Mouse (Mus musculus) CH12.LX (cell line): ENCODE data around the gene Cd164l2.

Source experiments
- BHLHE40 ChIP-seq: IDR thresholded peaks from 2 replicates; pipeline ENCODE4 v1.6.1; 2011; ENCODE audit warnings: mild to moderate bottlenecking, low read depth, low read length, improper control_type of control experiment
- CHD2 ChIP-seq: IDR thresholded peaks from 2 replicates; pipeline ENCODE4 v1.6.1; 2011; ENCODE audit warnings: low read length, improper control_type of control experiment
- CTCF ChIP-seq, 2 experiments: IDR thresholded peaks in 1 of 2; conservative IDR thresholded peaks in 1 of 2; 2 replicates each; pipeline ENCODE4 v1.5.1; 2011 to 2012; ENCODE audit warnings: low read depth in 2 of 2, low read length in 2 of 2, improper control_type of control experiment in 1 of 2, inconsistent platforms in 1 of 2, mild to moderate bottlenecking in 1 of 2, moderate library complexity in 1 of 2
- HCFC1 ChIP-seq: IDR thresholded peaks from 2 replicates; pipeline ENCODE4 v1.6.1; 2012; ENCODE audit warnings: low read depth, mild to moderate bottlenecking, inconsistent platforms, low read length, improper control_type of control experiment
- MXI1 ChIP-seq: IDR thresholded peaks from 2 replicates; pipeline ENCODE4 v1.6.1; 2011; ENCODE audit warnings: mild to moderate bottlenecking, low read depth, low read length, improper control_type of control experiment
- MYC ChIP-seq: IDR thresholded peaks from 2 replicates; pipeline ENCODE4 v1.6.1; 2011; ENCODE audit warnings: low read depth, mild to moderate bottlenecking, improper control_type of control experiment, low read length
- NELFE ChIP-seq: IDR thresholded peaks from 2 replicates; pipeline ENCODE4 v1.6.1; 2011; ENCODE audit warnings: low read depth, low read length, improper control_type of control experiment
- NRF1 ChIP-seq: IDR thresholded peaks from 2 replicates; pipeline ENCODE4 v1.6.1; 2014; ENCODE audit warnings: low read depth, mild to moderate bottlenecking, inconsistent platforms, low read length, improper control_type of control experiment, moderate library complexity
- POLR2A ChIP-seq: IDR thresholded peaks from 2 replicates; pipeline ENCODE4 v1.6.1; 2011; ENCODE audit warnings: low read depth, mild to moderate bottlenecking, improper control_type of control experiment, low read length
- POLR2AphosphoS2 ChIP-seq: IDR thresholded peaks from 2 replicates; pipeline ENCODE4 v1.6.1; 2011; ENCODE audit warnings: low read depth, low read length, improper control_type of control experiment
- UBTF ChIP-seq: IDR thresholded peaks from 2 replicates; pipeline ENCODE4 v1.6.1; 2012; ENCODE audit warnings: low read depth, mild to moderate bottlenecking, inconsistent platforms, low read length, improper control_type of control experiment, moderate library complexity
- USF1 ChIP-seq: IDR thresholded peaks from 2 replicates; pipeline ENCODE4 v1.6.1; 2014; ENCODE audit warnings: low read depth, mild to moderate bottlenecking, inconsistent platforms, low read length, improper control_type of control experiment

- TF ChIP-seq CTCF (conservative IDR thresholded peaks at IDR 0.05 in 1 of 2, IDR thresholded peaks at IDR 0.05 in 1 of 2; ENCODE audit: low read depth in 2 of 2, low read length in 2 of 2) (peak in 1 of 2 experiments; percentile 17; a peak in 2 of 4 replicates), USF1 (no peak), MXI1 (no peak), CHD2 (no peak), NRF1 (no peak), POLR2A (no peak), BHLHE40 (no peak), MYC (no peak), HCFC1 (no peak), UBTF (no peak), NELFE (no peak), POLR2AphosphoS2 (no peak)
Observed at GRCm38 (mm10) chr4:133264559-133264958, 52.6 kb downstream of the Cd164l2 start.
